ENCODE assay signal across 15 mouse cellular contexts in the genomic region with DNA sequence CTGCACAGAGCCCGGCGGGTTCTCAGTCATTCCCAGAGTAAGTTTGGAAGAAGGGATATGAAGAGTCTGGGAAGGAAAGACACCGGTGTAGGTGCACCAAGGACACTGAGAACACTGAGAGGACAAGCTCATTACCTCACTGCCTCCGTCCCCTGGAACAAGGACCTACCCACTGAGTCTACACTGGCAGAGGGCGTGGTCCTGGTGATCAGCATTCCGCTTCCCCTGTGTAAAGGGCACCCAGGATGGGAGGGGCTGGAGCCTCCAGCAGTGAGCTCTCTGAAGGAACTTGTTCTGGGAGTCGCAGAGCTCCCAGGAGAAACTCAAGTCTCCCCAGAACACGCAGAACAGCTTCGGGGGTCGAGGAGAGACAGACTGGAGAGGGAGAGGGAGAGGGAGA.
DNase-seq lines count a peak whose midpoint lies in the region; ATAC-seq and TF ChIP-seq lines count a peak whose summit lies in the region.
"Had no signal": no experiment of that assay in that cellular context is flagged by ENCODE, and none has a peak within 500 bp of the region (broad histone marks: within the 10 kb centered on the region; RNA-seq: fewer than 3 reads in every experiment).

No protein-coding gene starts in this region.

- H3K4me3 ChIP-seq in forebrain, embryonic 12.5 days (replicated peaks): no peak overlapping the region
- no peak overlapping the region for H3K4me3 ChIP-seq in forebrain, embryonic 10.5 days
- no peak overlapping the region for H3K4me3 ChIP-seq in ES-Bruce4 (ENCODE audit: low read depth, low read length)
- no peak overlapping the region for H3K4me3 ChIP-seq in liver, embryonic 14.5 days (ENCODE audit: insufficient read depth in 1 of 2, low read depth in 2 of 2, low read length in 2 of 2)
- peak overlapping the region; percentile 59 for H3K4me3 ChIP-seq in megakaryocyte, embryonic 14.5 days (replicated peaks)
- H3K4me3 ChIP-seq: erythroblast, embryonic 14.5 days; gastrocnemius, adult 2 months; myocyte had no signal

- H3K9ac ChIP-seq in forebrain, embryonic 12.5 days: no peak overlapping the region
- no peak overlapping the region for H3K9ac ChIP-seq in ES-Bruce4 (ENCODE audit: low read depth, poor library complexity, severe bottlenecking)
- H3K9ac ChIP-seq in liver, embryonic 14.5 days (replicated peaks): no peak overlapping the region

- H3K36me3 ChIP-seq in forebrain, embryonic 12.5 days (replicated peaks): no peaks in the 10 kb centered on the region
- no peaks in the 10 kb centered on the region for H3K36me3 ChIP-seq in forebrain, embryonic 10.5 days (replicated peaks)
- no peaks in the 10 kb centered on the region for H3K36me3 ChIP-seq in ES-Bruce4 (ENCODE audit: control insufficient read depth, insufficient read depth, low read length, poor library complexity, severe bottlenecking)
- H3K36me3 ChIP-seq in liver, embryonic 14.5 days (replicated peaks; ENCODE audit: control insufficient read depth, insufficient read depth, low read depth): no peaks in the 10 kb centered on the region
- H3K36me3 ChIP-seq in megakaryocyte, embryonic 14.5 days (replicated peaks; ENCODE audit: low read length): no peaks in the 10 kb centered on the region

- peak; percentile 63; the same call in 1 of the 2 replicates for TF ChIP-seq EP300 in ES-Bruce4 (IDR thresholded peaks at IDR 0.05; ENCODE audit: insufficient read depth, low read depth, low read length)
- no peak for TF ChIP-seq EP300 in liver, embryonic 14.5 days (IDR thresholded peaks at IDR 0.05; ENCODE audit: low read depth)

- TF ChIP-seq CTCF in ES-Bruce4 (IDR thresholded peaks at IDR 0.05; ENCODE audit: low read depth, low read length): no peak
- TF ChIP-seq CTCF in liver, embryonic 14.5 days (IDR thresholded peaks at IDR 0.05; ENCODE audit: low read depth): no peak

- no peak for ATAC-seq in forebrain, embryonic 12.5 days (ENCODE audit: low FRiP score)
- no peak; the same call in 1 of the 2 replicates for ATAC-seq in liver, embryonic 14.5 days (ENCODE audit: insufficient read depth)

- no peaks in the 10 kb centered on the region; the same call in 1 of the 2 replicates for H3K27me3 ChIP-seq in forebrain, embryonic 12.5 days
- peaks cover 19% of the 10 kb centered on the region for H3K27me3 ChIP-seq in forebrain, embryonic 10.5 days (ENCODE audit: poor library complexity, severe bottlenecking)
- H3K27me3 ChIP-seq in ES-Bruce4 (ENCODE audit: control insufficient read depth, insufficient read depth, low read length, poor library complexity, severe bottlenecking): no peaks in the 10 kb centered on the region
- no peaks in the 10 kb centered on the region for H3K27me3 ChIP-seq in liver, embryonic 14.5 days (ENCODE audit: control insufficient read depth, insufficient read depth, low read length)
- peaks cover 21% of the 10 kb centered on the region for H3K27me3 ChIP-seq in megakaryocyte, embryonic 14.5 days (replicated peaks)

- no peak for DNase-seq in forebrain, embryonic 10.5 days (ENCODE audit: extremely low spot score, low spot score)
- peak in 2 of 3 experiments; percentile 39 to 40 for DNase-seq in liver, embryonic 14.5 days (ENCODE audit: low read depth in 3 of 3, low spot score in 3 of 3)
- DNase-seq in right cerebral cortex, postnatal 36 days (ENCODE audit: low spot score in 2 of 2): no peak
- DNase-seq in retina, postnatal 1 day: no peak
- DNase-seq in cerebellum, adult 9-11 months: no peak
- DNase-seq: adrenal gland, adult 2 months; gastrocnemius, adult 2 months; heart, postnatal 10 days; kidney, adult 9 months; spleen, adult 18-20 months had no signal

- H3K4me1 ChIP-seq in forebrain, embryonic 12.5 days: peaks cover 19% of the 10 kb centered on the region
- H3K4me1 ChIP-seq in forebrain, embryonic 10.5 days: peaks cover 26% of the 10 kb centered on the region
- peaks cover 6% of the 10 kb centered on the region for H3K4me1 ChIP-seq in ES-Bruce4 (ENCODE audit: control insufficient read depth, insufficient read depth, low read length)
- H3K4me1 ChIP-seq in liver, embryonic 14.5 days (replicated peaks; ENCODE audit: control insufficient read depth in 2 of 2, insufficient read depth in 2 of 2, low read length in 1 of 2): peaks cover 0 to 5% of the 10 kb centered on the region in 2 experiments; a peak in 2 of 4 replicates
- H3K4me1 ChIP-seq in megakaryocyte, embryonic 14.5 days: peaks cover 24% of the 10 kb centered on the region

- no peak for TF ChIP-seq POLR2A in ES-Bruce4 (IDR thresholded peaks at IDR 0.05; ENCODE audit: insufficient read depth, low read length)

- H3K4me2 ChIP-seq in forebrain, embryonic 12.5 days: no peak overlapping the region
- no peak overlapping the region for H3K4me2 ChIP-seq in liver, embryonic 14.5 days (ENCODE audit: low read depth)

- 54% methylated on average over 8 of the region's 10 CpGs for WGBS in forebrain, embryonic 12.5 days
- 41% methylated on average over 9 of the region's 10 CpGs for WGBS in forebrain, embryonic 10.5 days
- 35% methylated on average over 10 of the region's 10 CpGs for WGBS in liver, embryonic 14.5 days (ENCODE audit: insufficient replicate concordance)

- no peaks in the 10 kb centered on the region for H3K9me3 ChIP-seq in forebrain, embryonic 12.5 days
- no peaks in the 10 kb centered on the region for H3K9me3 ChIP-seq in forebrain, embryonic 10.5 days
- no peaks in the 10 kb centered on the region for H3K9me3 ChIP-seq in ES-Bruce4 (replicated peaks; ENCODE audit: control insufficient read depth, insufficient read depth, low read length, poor library complexity, severe bottlenecking)
- no peaks in the 10 kb centered on the region for H3K9me3 ChIP-seq in liver, embryonic 14.5 days (ENCODE audit: control insufficient read depth, low read length)
- no peaks in the 10 kb centered on the region for H3K9me3 ChIP-seq in megakaryocyte, embryonic 14.5 days

- H3K27ac ChIP-seq in forebrain, embryonic 12.5 days: 0 out of 2 replicates have a peak overlapping the region, but pooled peaks have one; percentile 82
- H3K27ac ChIP-seq in forebrain, embryonic 10.5 days: no peak overlapping the region
- peak overlapping the region; percentile 13; the same call in 1 of the 2 replicates for H3K27ac ChIP-seq in ES-Bruce4 (ENCODE audit: insufficient read depth, low read length)
- H3K27ac ChIP-seq in liver, embryonic 14.5 days: no peak overlapping the region
- H3K27ac ChIP-seq: gastrocnemius, adult 2 months had no signal

Comparison
In these comparisons a context has a peak if more than half of its experiments do, and no peak if none do; other contexts are left out.
1. H3K27ac ChIP-seq: peak in forebrain, embryonic 12.5 days (single experiment) and ES-Bruce4 (single experiment); none in forebrain, embryonic 10.5 days (single experiment) and liver, embryonic 14.5 days (single experiment).
2. DNase-seq: peak in liver, embryonic 14.5 days (2 of 3); none in forebrain, embryonic 10.5 days (single experiment), right cerebral cortex, postnatal 36 days (0 of 2), retina, postnatal 1 day (single experiment) and cerebellum, adult 9-11 months (single experiment).